Mouse (Mus musculus) kidney, postnatal 25 days (tissue): ENCODE measurements around the gene Rpl9-ps1.

Source experiments
- DNase-seq, 2 experiments: peaks; one replicate each; pipeline ENCODE4 v3.0.0; 2021; ENCODE audit warnings: mixed read lengths in 2 of 2

The Rpl9-ps1 gene

GRCm38 (mm10) chr11:83619037-83619436 is 26.4 kb downstream of the Rpl9-ps1 start:
- no peak for DNase-seq

- DNase-seq, result no peak
Measured at GRCm38 (mm10) chr11:83618238-83618637, 27.2 kb downstream of the Rpl9-ps1 start.

GRCm38 (mm10) chr11:83616586-83616985 is 28.8 kb downstream of the Rpl9-ps1 start:
- DNase-seq, result no peak

- DNase-seq, result no peak
Measured at GRCm38 (mm10) chr11:83610900-83611299, 34.5 kb downstream of the Rpl9-ps1 start.

GRCm38 (mm10) chr11:83606396-83606795 is 39.0 kb downstream of the Rpl9-ps1 start:
- no peak for DNase-seq

GRCm38 (mm10) chr11:83605535-83605934 is 39.9 kb downstream of the Rpl9-ps1 start:
- no peak for DNase-seq

GRCm38 (mm10) chr11:83604698-83605097 is 40.7 kb downstream of the Rpl9-ps1 start:
- DNase-seq, result no peak

GRCm38 (mm10) chr11:83603399-83603798 is 42.0 kb downstream of the Rpl9-ps1 start:
- no peak for DNase-seq

- no peak for DNase-seq
Measured at GRCm38 (mm10) chr11:83600576-83600975, 44.8 kb downstream of the Rpl9-ps1 start.

GRCm38 (mm10) chr11:83598991-83599390 is 46.4 kb downstream of the Rpl9-ps1 start:
- DNase-seq, result no peak

GRCm38 (mm10) chr11:83598207-83598837 is 47.1 kb downstream of the Rpl9-ps1 start:
- DNase-seq, result peak in 1 of 2 experiments; percentile 34

- no peak for DNase-seq
Measured at GRCm38 (mm10) chr11:83597796-83598195, 47.6 kb downstream of the Rpl9-ps1 start.

- DNase-seq, result no peak
Measured at GRCm38 (mm10) chr11:83595669-83596455, 49.6 kb downstream of the Rpl9-ps1 start.
